20 mouse cellular contexts compared by ENCODE assay signal in the genomic region with DNA sequence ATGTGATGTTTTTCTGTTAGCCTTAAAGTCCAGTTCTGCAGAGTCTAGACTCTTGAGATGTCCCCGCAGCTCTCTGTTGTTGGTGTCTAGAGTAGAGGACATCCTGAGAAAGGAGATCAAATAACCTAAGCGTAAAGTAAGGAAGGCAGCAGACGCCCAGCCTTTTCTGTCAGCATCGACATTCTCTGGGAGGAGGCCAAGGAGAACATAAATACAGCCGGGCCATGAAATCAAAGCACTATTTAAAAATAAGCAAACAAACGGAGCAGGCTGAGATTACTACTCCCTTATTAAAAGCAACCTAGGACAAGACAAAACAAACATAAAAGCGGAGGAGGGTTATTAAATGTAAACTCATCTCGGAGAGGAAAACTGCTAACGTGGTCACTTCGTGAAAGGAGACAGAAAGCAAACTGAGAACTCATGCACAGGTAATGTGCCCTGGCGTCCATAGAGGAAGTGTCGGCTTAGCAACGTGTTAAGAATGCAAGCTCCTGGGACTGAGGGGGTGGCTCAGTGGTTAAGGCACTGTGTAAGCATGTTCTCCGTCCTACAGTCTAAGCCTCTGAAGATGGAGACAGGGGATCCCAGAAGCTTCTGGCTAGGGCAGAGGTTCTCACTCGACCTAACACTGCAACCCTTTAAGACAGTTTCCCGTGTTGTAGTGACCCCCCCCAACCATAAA. TPM values are rescaled to one million over a fixed set of nuclear protein-coding genes. Genes with fewer than 3 reads are reported as not detected.
DNase-seq lines count a peak whose midpoint lies in the region; ATAC-seq and TF ChIP-seq lines count a peak whose summit lies in the region.
"Had no signal": no experiment of that assay in that cellular context is flagged by ENCODE, and none has a peak within 500 bp of the region (broad histone marks: within the 10 kb centered on the region; RNA-seq: fewer than 3 reads in every experiment).

No protein-coding gene starts in this region.

- TF ChIP-seq CTCF in gastrocnemius, adult 2 months (IDR thresholded peaks at IDR 0.05): no peak

- no peaks in the 10 kb centered on the region for H3K4me1 ChIP-seq in neural tube, embryonic 13.5 days (replicated peaks)
- H3K4me1 ChIP-seq in hindbrain, embryonic 13.5 days (replicated peaks): no peaks in the 10 kb centered on the region
- H3K4me1 ChIP-seq: midbrain, embryonic 15.5 days had no signal

- WGBS in neural tube, embryonic 13.5 days: 72% methylated on average over 16 of the region's 16 CpGs
- 71% methylated on average over 16 of the region's 16 CpGs for WGBS in hindbrain, embryonic 13.5 days

- no peaks in the 10 kb centered on the region for H3K9me3 ChIP-seq in neural tube, embryonic 13.5 days
- H3K9me3 ChIP-seq in hindbrain, embryonic 13.5 days: no peaks in the 10 kb centered on the region
- H3K9me3 ChIP-seq: heart, embryonic 10.5 days; liver, embryonic 12.5 days; midbrain, embryonic 15.5 days had no signal

- H3K27ac ChIP-seq in gastrocnemius, adult 2 months: peak overlapping the region; percentile 10
- 0 out of 2 replicates have a peak overlapping the region, but pooled peaks have one; percentile 28 for H3K27ac ChIP-seq in neural tube, embryonic 13.5 days (replicated peaks)
- H3K27ac ChIP-seq in hindbrain, embryonic 13.5 days: no peak overlapping the region
- H3K27ac ChIP-seq: heart, embryonic 10.5 days; liver, embryonic 12.5 days; midbrain, embryonic 15.5 days had no signal

- peak overlapping the region; percentile 20 for H3K4me3 ChIP-seq in gastrocnemius, adult 2 months
- no peak overlapping the region for H3K4me3 ChIP-seq in neural tube, embryonic 13.5 days
- no peak overlapping the region for H3K4me3 ChIP-seq in hindbrain, embryonic 13.5 days
- H3K4me3 ChIP-seq: erythroblast, embryonic 14.5 days; heart, embryonic 10.5 days; liver, embryonic 12.5 days; midbrain, embryonic 15.5 days had no signal

- H3K27me3 ChIP-seq in neural tube, embryonic 13.5 days: no peaks in the 10 kb centered on the region
- H3K27me3 ChIP-seq in hindbrain, embryonic 13.5 days: no peaks in the 10 kb centered on the region
- H3K27me3 ChIP-seq: liver, embryonic 12.5 days; midbrain, embryonic 15.5 days had no signal

- no peak overlapping the region for H3K4me2 ChIP-seq in neural tube, embryonic 13.5 days
- H3K4me2 ChIP-seq in hindbrain, embryonic 13.5 days: no peak overlapping the region
- H3K4me2 ChIP-seq: liver, embryonic 12.5 days; midbrain, embryonic 15.5 days had no signal

- no peak overlapping the region for H3K9ac ChIP-seq in neural tube, embryonic 13.5 days
- no peak overlapping the region for H3K9ac ChIP-seq in hindbrain, embryonic 13.5 days
- H3K9ac ChIP-seq: liver, embryonic 12.5 days; midbrain, embryonic 15.5 days had no signal

- intact Hi-C loops in gastrocnemius, adult 2 months (cut with DNase I): loop anchor here (5.0 kb wide), 1 partner anchor 152 kb away; no protein-coding TSS in a partner anchor
- intact Hi-C loops in gastrocnemius, postnatal 36 days (cut with DNase I): no loop called here
- intact Hi-C loops in left cerebral cortex, postnatal 14 days (cut with DNase I): loop anchor here (5.0 kb wide), 2 partner anchors 167 to 1087 kb away; no protein-coding TSS in a partner anchor

- no peak for ATAC-seq in neural tube, embryonic 13.5 days (ENCODE audit: low read depth)
- no peak for ATAC-seq in hindbrain, embryonic 13.5 days (ENCODE audit: low FRiP score)
- ATAC-seq: forebrain, embryonic 14.5 days; liver, embryonic 12.5 days; midbrain, embryonic 15.5 days had no signal

- DNase-seq in gastrocnemius, adult 2 months: no peak
- DNase-seq in gastrocnemius, postnatal 36 days: no peak
- peak; percentile 20 to 37 for DNase-seq in kidney, postnatal 4 days
- no peak for DNase-seq in kidney, adult 18-20 months
- DNase-seq in neural tube, embryonic 10.5 days (ENCODE audit: extremely low spot score, low spot score): no peak
- no peak for DNase-seq in left cerebral cortex, postnatal 14 days (ENCODE audit: low spot score in 2 of 2)
- DNase-seq: adrenal gland, adult 2 months; cerebellum, adult 11 months; cerebellum, postnatal 14 days; embryo, embryonic 11 days; heart, postnatal 4 days; kidney, postnatal 14 days; thymus, postnatal 25 days had no signal

- no peaks in the 10 kb centered on the region for H3K36me3 ChIP-seq in neural tube, embryonic 13.5 days
- H3K36me3 ChIP-seq in hindbrain, embryonic 13.5 days: no peaks in the 10 kb centered on the region
- H3K36me3 ChIP-seq: heart, embryonic 10.5 days; liver, embryonic 12.5 days; midbrain, embryonic 15.5 days had no signal

RNA-seq across cellular contexts. Expression of a gene that starts 34.7 kb away (rescaled TPM):
- total RNA-seq in gastrocnemius, adult 2 months (2021): 1 to 10 TPM; 1.4 to 2.1 TPM
- 1 to 10 TPM in 1 of 2 experiments, under 1 TPM in 1; 0.94 to 1.3 TPM for total RNA-seq in gastrocnemius, postnatal 36 days (2021)
- polyA plus RNA-seq in neural tube, embryonic 13.5 days (2015; fragmentation: Nextera tagmentation; extraction: Ambion mirVana): 4.7 and 5.6 TPM in 2 replicates
- polyA plus RNA-seq in hindbrain, embryonic 13.5 days (2015; fragmentation: Nextera tagmentation; extraction: Ambion mirVana): 5.7 and 5.8 TPM in 2 replicates
- total RNA-seq in left cerebral cortex, postnatal 14 days (2021): 1 to 10 TPM; 3.1 to 4.5 TPM

RNA-seq across cellular contexts. Expression of a gene that starts 48.1 kb away (rescaled TPM):
- 1 to 10 TPM; 5.3 to 6.5 TPM for total RNA-seq in gastrocnemius, adult 2 months (2021)
- total RNA-seq in gastrocnemius, postnatal 36 days (2021): 1 to 10 TPM; 7.3 to 7.6 TPM
- 1.3 and 1.9 TPM in 2 replicates for polyA plus RNA-seq in neural tube, embryonic 13.5 days (2015; fragmentation: Nextera tagmentation; extraction: Ambion mirVana)
- polyA plus RNA-seq in hindbrain, embryonic 13.5 days (2015; fragmentation: Nextera tagmentation; extraction: Ambion mirVana): 1.8 and 2.3 TPM in 2 replicates
- total RNA-seq in left cerebral cortex, postnatal 14 days (2021): under 1 TPM; 0.37 to 0.70 TPM

Comparison
In these comparisons a context has a peak if more than half of its experiments do, and no peak if none do; other contexts are left out.
1. DNase-seq: peak in kidney, postnatal 4 days (2 of 2); none in gastrocnemius, adult 2 months (single experiment), gastrocnemius, postnatal 36 days (0 of 2), kidney, adult 18-20 months (single experiment), neural tube, embryonic 10.5 days (single experiment) and left cerebral cortex, postnatal 14 days (0 of 2).